Mouse (Mus musculus): ENCODE measurements around the gene Aanat. TPM values are rescaled to one million over a fixed set of nuclear protein-coding genes. Genes with fewer than 3 reads are reported as not detected.
A peak's percentile ranks its signal among the peaks of the same experiment; 100 is the strongest.

The Aanat gene
- total and polyA plus RNA-seq, 3 experiments: not detected

DNA sequence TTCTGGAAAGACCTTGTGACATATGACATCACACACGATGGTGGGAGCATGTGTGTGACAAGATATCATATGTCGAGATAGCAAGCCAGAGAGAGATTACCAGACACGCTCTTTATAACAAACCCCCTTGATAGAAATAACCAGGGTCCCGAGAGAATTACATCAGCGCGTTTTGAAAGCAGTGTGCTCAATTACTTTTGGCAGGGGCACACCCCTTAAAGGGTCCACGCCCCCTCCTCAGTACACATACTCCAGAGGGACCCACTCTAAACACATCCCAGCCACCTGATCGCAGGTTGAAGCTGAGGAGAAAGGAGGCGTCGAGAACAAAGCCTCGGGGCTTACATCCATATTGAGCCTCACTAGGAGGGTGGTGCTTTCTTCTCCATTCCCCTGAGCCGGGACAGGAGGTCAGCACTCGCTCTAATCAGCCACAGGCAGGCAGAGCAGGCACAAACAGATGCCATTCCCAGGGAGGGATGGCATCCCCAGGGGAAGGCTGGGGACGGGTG, 2.8 kb downstream of the Aanat start:
- Histone ChIP-seq H3K36me3 (ENCODE audit: control insufficient read depth in 1 of 2, insufficient read depth in 2 of 2, low read length in 2 of 2) (peaks cover 0 to 10% of the 10 kb centered on the region in 2 experiments; a peak in 2 of 4 replicates), H3K27ac (ENCODE audit: control insufficient read depth, low read depth, low read length) (no peak overlapping the region), H3K4me3 (ENCODE audit: control insufficient read depth in 1 of 2, insufficient read depth in 1 of 2, low read depth in 2 of 2, low read length in 2 of 2) (no peak overlapping the region; a peak in 1 of 4 replicates), H3K4me1 (ENCODE audit: control insufficient read depth in 1 of 2, insufficient read depth in 2 of 2, low read length in 2 of 2) (peaks cover 8 to 30% of the 10 kb centered on the region in 2 experiments; a peak in 3 of 4 replicates), H3K27me3 (ENCODE audit: control insufficient read depth in 1 of 2, insufficient read depth in 2 of 2, low read length in 2 of 2) (no peaks in the 10 kb centered on the region), H3K9ac (ENCODE audit: control insufficient read depth, low read depth, low read length, poor library complexity, severe bottlenecking) (no peak overlapping the region), H3K79me2 (ENCODE audit: control insufficient read depth, insufficient read depth, low read length, poor library complexity) (no peaks in the 10 kb centered on the region), H3K9me3 (replicated peaks; ENCODE audit: insufficient read depth, low read length) (no peaks in the 10 kb centered on the region)
- TF ChIP-seq CTCF (IDR thresholded peaks at IDR 0.05 in 2 of 3, conservative IDR thresholded peaks at IDR 0.05 in 1 of 3; ENCODE audit: control insufficient read depth in 1 of 3, insufficient read depth in 1 of 3, low read depth in 2 of 3, low read length in 3 of 3, poor library complexity in 1 of 3, severe bottlenecking in 1 of 3) (no peak), RAD21 (IDR thresholded peaks at IDR 0.05; ENCODE audit: low read depth, low read length) (no peak), ZMIZ1 (IDR thresholded peaks at IDR 0.05; ENCODE audit: low read depth, low read length) (no peak), POLR2AphosphoS2 (IDR thresholded peaks at IDR 0.05; ENCODE audit: low read length) (no peak), MEF2A (IDR thresholded peaks at IDR 0.05; ENCODE audit: extremely low read depth, insufficient replicate concordance, low read depth, low read length, poor library complexity, severe bottlenecking) (no peak), SIN3A (IDR thresholded peaks at IDR 0.05; ENCODE audit: low read length) (no peak), USF1 (IDR thresholded peaks at IDR 0.05; ENCODE audit: low read depth, low read length) (0 out of 2 replicates have a peak, but pooled peaks have one; percentile 20), TAL1 (IDR thresholded peaks at IDR 0.05; ENCODE audit: low read length) (no peak; the same call in 1 of the 2 replicates), POLR2A (IDR thresholded peaks at IDR 0.05; ENCODE audit: control insufficient read depth in 1 of 2, insufficient read depth in 1 of 2, low read depth in 1 of 2, low read length in 2 of 2, poor library complexity in 1 of 2) (no peak), MYC (IDR thresholded peaks at IDR 0.05; ENCODE audit: low read depth, low read length) (no peak), EP300 (IDR thresholded peaks at IDR 0.05; ENCODE audit: low read depth in 1 of 2, low read length in 2 of 2) (no peak; a peak in 1 of 4 replicates), NRF1 (IDR thresholded peaks at IDR 0.05; ENCODE audit: insufficient read depth, low read depth, low read length, poor library complexity, severe bottlenecking) (no peak), GATA1 (IDR thresholded peaks at IDR 0.05; ENCODE audit: low read depth, low read length) (peak; percentile 46), ETS1 (IDR thresholded peaks at IDR 0.05; ENCODE audit: low read depth, low read length) (peak; percentile 79), SMC3 (IDR thresholded peaks at IDR 0.05; ENCODE audit: low read depth, low read length) (no peak), TCF12 (IDR thresholded peaks at IDR 0.05; ENCODE audit: low read depth, low read length) (peak; percentile 44; the same call in 1 of the 2 replicates), ELF1 (IDR thresholded peaks at IDR 0.05; ENCODE audit: low read depth, low read length) (no peak), CHD1 (IDR thresholded peaks at IDR 0.05; ENCODE audit: low read depth, low read length) (no peak), ZNF384 (IDR thresholded peaks at IDR 0.05; ENCODE audit: low read depth, low read length) (no peak), USF2 (IDR thresholded peaks at IDR 0.05; ENCODE audit: borderline replicate concordance in 1 of 2, insufficient read depth in 1 of 2, low read depth in 1 of 2, low read length in 2 of 2) (no peak), MXI1 (IDR thresholded peaks at IDR 0.05; ENCODE audit: low read depth, low read length) (no peak)
- DNase-seq (ENCODE audit: low read depth, low spot score): no peak
